Mouse (Mus musculus) CH12.LX (cell line): Measurements from ENCODE around the gene Tmem209. TPM values are rescaled to one million over a fixed set of nuclear protein-coding genes. Genes with fewer than 3 reads are reported as not detected.

Experiments used
- DNase-seq: peaks from one replicate; pipeline ENCODE4 v3.0.0-alpha.2; 2013; ENCODE audit errors: extremely low read depth
- H3K27ac ChIP-seq: 2 replicates; pipeline ENCODE4 v1.5.1; 2012; ENCODE audit warnings: low read depth, mild to moderate bottlenecking, control low read depth, moderate library complexity; ENCODE audit not compliant: insufficient read depth
- H3K27me3 ChIP-seq: replicated peaks from 2 replicates; pipeline ENCODE3; 2012; ENCODE audit warnings: inconsistent platforms
- H3K36me3 ChIP-seq, 2 experiments: replicated peaks in 1 of 2; 2 replicates each; pipeline versions ENCODE3 to v1.6.1; 2012; ENCODE audit warnings: inconsistent platforms in 1 of 2, low read length in 1 of 2, mild to moderate bottlenecking in 1 of 2, mixed read lengths in 1 of 2, moderate library complexity in 1 of 2; ENCODE audit not compliant: control insufficient read depth in 1 of 2, insufficient read depth in 1 of 2
- H3K4me1 ChIP-seq, 2 experiments: 2 replicates each; pipeline ENCODE4 v1.6.1; 2012; ENCODE audit warnings: inconsistent platforms in 1 of 2, moderate library complexity in 1 of 2; ENCODE audit not compliant: insufficient read depth in 2 of 2, control insufficient read depth in 1 of 2
- H3K4me2 ChIP-seq: 2 replicates; pipeline ENCODE4 v1.6.1; 2012; ENCODE audit warnings: low read depth, mild to moderate bottlenecking, control low read depth; ENCODE audit not compliant: poor library complexity, insufficient read depth, severe bottlenecking
- H3K4me3 ChIP-seq, 3 experiments: fragments of 150-350 bp in 1 of 3; sonication (generic) in 1 of 3; replicated peaks in 1 of 3; 2 replicates each; pipeline versions ENCODE3 to v1.5.1; 2011 to 2012; ENCODE audit warnings: low read depth in 2 of 3, low read length in 2 of 3, mild to moderate bottlenecking in 2 of 3, moderate library complexity in 2 of 3, control low read depth in 1 of 3, improper control_type of control experiment in 1 of 3, inconsistent platforms in 1 of 3, mixed read lengths in 1 of 3; ENCODE audit not compliant: poor library complexity in 1 of 3
- H3K79me2 ChIP-seq: replicated peaks from 2 replicates; pipeline ENCODE4 v1.6.1; 2012; ENCODE audit warnings: mild to moderate bottlenecking, moderate library complexity; ENCODE audit not compliant: control insufficient read depth, poor library complexity, insufficient read depth, severe bottlenecking; ENCODE audit errors: extremely low read depth
- H3K9ac ChIP-seq: 2 replicates; pipeline ENCODE4 v1.6.1; 2012; ENCODE audit warnings: low read depth, mild to moderate bottlenecking, control low read depth, moderate library complexity; ENCODE audit not compliant: insufficient read depth
- H3K9me3 ChIP-seq: replicated peaks from 2 replicates; pipeline ENCODE3; 2012; ENCODE audit warnings: low read length, inconsistent platforms, mixed read lengths
- BHLHE40 ChIP-seq: IDR thresholded peaks from 2 replicates; pipeline ENCODE4 v1.6.1; 2011; ENCODE audit warnings: mild to moderate bottlenecking, low read depth, low read length, improper control_type of control experiment
- CHD1 ChIP-seq: IDR thresholded peaks from 2 replicates; pipeline ENCODE4 v1.6.1; 2012; ENCODE audit warnings: low read depth, low read length, improper control_type of control experiment, inconsistent platforms
- CHD2 ChIP-seq: IDR thresholded peaks from 2 replicates; pipeline ENCODE4 v1.6.1; 2011; ENCODE audit warnings: low read length, improper control_type of control experiment
- E2F4 ChIP-seq: IDR thresholded peaks from 2 replicates; pipeline ENCODE4 v1.6.1; 2011; ENCODE audit warnings: low read depth, low read length, improper control_type of control experiment; ENCODE audit not compliant: insufficient replicate concordance
- ELF1 ChIP-seq: IDR thresholded peaks from 2 replicates; pipeline ENCODE4 v1.6.1; 2014; ENCODE audit warnings: low read depth, mild to moderate bottlenecking, inconsistent platforms, low read length, improper control_type of control experiment
- IRF4 ChIP-seq: IDR thresholded peaks from 2 replicates; pipeline ENCODE4 v1.6.1; 2014; ENCODE audit warnings: low read depth, mild to moderate bottlenecking, inconsistent platforms, low read length, improper control_type of control experiment
- JUN ChIP-seq: IDR thresholded peaks from 2 replicates; pipeline ENCODE4 v1.6.1; 2011; ENCODE audit warnings: low read depth, mild to moderate bottlenecking, low read length, improper control_type of control experiment, moderate library complexity; ENCODE audit not compliant: insufficient read depth
- MAX ChIP-seq: IDR thresholded peaks from 2 replicates; pipeline ENCODE4 v1.6.1; 2011; ENCODE audit warnings: low read length, improper control_type of control experiment
- RCOR1 ChIP-seq: conservative IDR thresholded peaks from 2 replicates; pipeline ENCODE4 v1.6.1; 2012; ENCODE audit warnings: low read depth, mild to moderate bottlenecking, inconsistent platforms, low read length, improper control_type of control experiment
- SIN3A ChIP-seq: IDR thresholded peaks from 2 replicates; pipeline ENCODE4 v1.6.1; 2012; ENCODE audit warnings: low read length, improper control_type of control experiment, inconsistent platforms
- TBP ChIP-seq: conservative IDR thresholded peaks from 2 replicates; pipeline ENCODE4 v1.6.1; 2011; ENCODE audit warnings: low read depth, low read length, improper control_type of control experiment
- UBTF ChIP-seq: IDR thresholded peaks from 2 replicates; pipeline ENCODE4 v1.6.1; 2012; ENCODE audit warnings: low read depth, mild to moderate bottlenecking, inconsistent platforms, low read length, improper control_type of control experiment, moderate library complexity
- USF1 ChIP-seq: IDR thresholded peaks from 2 replicates; pipeline ENCODE4 v1.6.1; 2014; ENCODE audit warnings: low read depth, mild to moderate bottlenecking, inconsistent platforms, low read length, improper control_type of control experiment
- ZC3H11A ChIP-seq: IDR thresholded peaks from 2 replicates; pipeline ENCODE4 v1.6.1; 2012; ENCODE audit warnings: low read depth, mild to moderate bottlenecking, inconsistent platforms, low read length, improper control_type of control experiment
- dilution Hi-C: fragments of 300-500 bp; cut with MboI; formaldehyde crosslinking; loops from 2 replicates; pipeline ENCODE4 v1.14.3; 2020; ENCODE audit warnings: low sequenced_read_pairs; ENCODE audit not compliant: extremely low pct_unique_long_range_greater_than_20kb, extremely low pct_ligation_motif_present
- in situ Hi-C: fragments of 300-500 bp; cut with MboI; formaldehyde crosslinking; loops from 3 replicates; pipeline ENCODE4 v1.14.3; 2019; ENCODE audit warnings: low sequenced_read_pairs, low pct_ligation_motif_present, low pct_unique_long_range_greater_than_20kb, mixed read lengths
- polyA plus RNA-seq: library from polyadenylated mRNA; unstranded; fragments of >175 nt; gene quantifications from 2 replicates; pipeline ENCODE4 v1.2.1, GENCODE M21; 2012; ENCODE audit warnings: low read depth; ENCODE audit not compliant: insufficient read length
- total RNA-seq, 2 experiments: library from RNA; depleted of rRNA; stranded (reverse); fragments of 300-350 nt in 1 of 2; fragments of >200 nt in 1 of 2; gene quantifications; 2 replicates each; pipeline ENCODE4 v1.2.3; 2012 to 2014

Gene Tmem209
- total and polyA plus RNA-seq, 3 experiments: 27.1 to 59.2 (median 53.3) TPM

DNA sequence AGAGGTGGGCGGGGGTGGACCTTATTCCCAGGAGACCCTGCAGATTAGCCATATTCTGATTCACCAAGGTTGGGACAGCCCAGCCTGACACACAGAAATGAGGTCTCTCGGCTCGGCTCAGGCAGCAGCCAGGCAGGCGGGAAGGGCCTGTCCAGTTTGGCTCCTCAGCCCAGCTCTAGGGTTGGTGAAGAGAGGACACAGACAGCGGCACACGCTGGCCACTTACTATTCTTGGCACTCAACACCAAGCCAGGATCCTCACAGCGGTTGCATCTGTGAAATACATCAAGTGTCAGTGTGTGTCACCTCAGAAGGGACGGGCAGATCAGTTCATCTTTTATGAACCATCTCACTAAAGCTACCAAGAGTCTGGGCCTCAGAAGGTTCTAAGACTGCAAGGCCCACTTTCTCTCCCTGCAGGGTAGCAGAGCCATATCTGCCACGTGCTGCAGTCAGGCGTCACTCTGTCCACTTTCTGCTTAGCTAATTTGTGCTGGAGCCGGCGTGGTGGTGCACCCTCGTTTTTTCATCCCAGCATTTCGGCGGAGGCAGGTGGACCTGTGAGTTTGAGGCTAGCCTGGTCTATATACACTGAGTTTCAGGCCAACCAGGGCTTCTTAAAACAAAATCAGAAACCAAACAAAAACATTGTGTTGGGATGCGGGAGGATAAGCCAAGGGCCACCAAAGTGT is 50.4 kb downstream of the Tmem209 start:
- in situ Hi-C loops: no loop called here
- Histone ChIP-seq H3K27me3 (peaks cover 5% of the 10 kb centered on the region), H3K79me2 (no peaks in the 10 kb centered on the region), H3K4me3 (no peak overlapping the region), H3K4me1 (peaks cover 7 to 13% of the 10 kb centered on the region in 2 experiments), H3K9ac (no peak overlapping the region), H3K9me3 (no peaks in the 10 kb centered on the region), H3K4me2 (no peak overlapping the region), H3K36me3 (peaks cover 0 to 10% of the 10 kb centered on the region in 2 experiments), H3K27ac (no peak overlapping the region)
- no peak for TF ChIP-seq CHD2
- no peak for TF ChIP-seq MAX
- no peak for TF ChIP-seq IRF4
- TF ChIP-seq UBTF: no peak
- TF ChIP-seq SIN3A: no peak
- dilution Hi-C loops: no loop called here
- DNase-seq: peak; percentile 17

DNA sequence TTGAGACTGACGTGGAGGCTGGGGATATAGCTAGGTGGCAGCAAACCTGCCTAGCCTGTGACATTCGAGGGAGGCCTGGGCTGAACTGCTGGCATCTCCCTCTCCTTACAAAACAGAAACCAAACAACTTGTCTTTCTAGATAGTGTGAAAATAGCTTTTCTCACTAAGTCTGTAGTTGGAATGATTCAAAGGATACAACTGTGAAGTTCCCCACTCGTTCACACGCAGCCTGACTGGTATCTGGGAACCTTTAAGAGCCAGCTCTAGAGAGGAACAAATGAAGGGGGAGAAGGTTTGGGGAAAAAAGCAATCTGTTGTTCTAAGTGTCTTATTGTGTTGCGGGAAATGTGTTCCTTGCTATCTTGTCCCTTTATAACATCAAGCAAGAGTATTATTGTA is 51.0 kb downstream of the Tmem209 start:
- Histone ChIP-seq H3K9me3 (no peaks in the 10 kb centered on the region), H3K79me2 (no peaks in the 10 kb centered on the region), H3K27ac (no peak overlapping the region), H3K9ac (no peak overlapping the region), H3K27me3 (peaks cover 2% of the 10 kb centered on the region), H3K4me1 (peaks cover 7 to 16% of the 10 kb centered on the region in 2 experiments), H3K4me3 (no peak overlapping the region), H3K36me3 (peaks cover 0 to 12% of the 10 kb centered on the region in 2 experiments), H3K4me2 (no peak overlapping the region)
- dilution Hi-C loops (no loop called here), in situ Hi-C loops (no loop called here)
- TF ChIP-seq JUN: no peak
- TF ChIP-seq TBP: no peak
- no peak for TF ChIP-seq ZC3H11A
- DNase-seq: no peak

DNA sequence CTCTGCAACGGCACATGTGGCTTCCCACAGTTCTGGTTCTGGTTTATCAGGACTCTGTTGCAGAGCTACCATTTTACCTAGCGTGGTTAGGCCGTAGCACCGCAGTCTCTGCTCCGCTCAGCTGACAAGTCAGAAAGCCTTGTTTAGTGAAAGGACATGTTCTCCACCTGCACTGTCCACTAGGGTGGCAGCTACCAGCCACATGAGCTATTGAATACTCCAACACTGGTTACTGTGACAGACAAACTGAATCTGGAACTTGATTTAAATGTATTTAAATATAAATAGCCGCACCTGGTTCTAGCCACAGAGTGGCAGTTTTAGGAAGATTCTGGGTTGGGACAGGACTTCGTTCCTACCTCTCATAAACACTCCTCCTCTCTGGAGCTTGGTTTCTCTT is 52.6 kb downstream of the Tmem209 start:
- Histone ChIP-seq H3K9ac (no peak overlapping the region), H3K9me3 (no peaks in the 10 kb centered on the region), H3K4me1 (peaks cover 7 to 29% of the 10 kb centered on the region in 2 experiments), H3K4me3 (no peak overlapping the region)
- dilution Hi-C loops: no loop called here
- no peak for DNase-seq
- in situ Hi-C loops: no loop called here
- TF ChIP-seq CHD1 (no peak), USF1 (no peak), ELF1 (no peak), E2F4 (no peak), UBTF (no peak), ZC3H11A (no peak), BHLHE40 (no peak), RCOR1 (no peak), TBP (no peak), MAX (no peak), IRF4 (no peak)
- TF ChIP-seq, all 38 proteins: peak for 0
- peaks cover 2% of the 10 kb centered on the region for H3K27me3 ChIP-seq
- H3K27ac ChIP-seq: no peak overlapping the region
- H3K4me2 ChIP-seq: no peak overlapping the region
- peaks cover 0 to 23% of the 10 kb centered on the region in 2 experiments for H3K36me3 ChIP-seq
- no peaks in the 10 kb centered on the region for H3K79me2 ChIP-seq
